Mouse (Mus musculus) activated CD4-positive, CD25-positive, alpha-beta regulatory T cell, adult 4 months (primary cell): ENCODE data around the gene Nr1h2. TPM values are rescaled to one million over a fixed set of nuclear protein-coding genes. Genes with fewer than 3 reads are reported as not detected.

ENCODE experiments used
- ATAC-seq: one replicate; pipeline ENCODE4 v1.8.0; 2017
- polyA plus RNA-seq, 2 experiments: library from polyadenylated mRNA; unstranded; fragments of 100-300 nt; shearing (Covaris generic); gene quantifications; one replicate each; pipeline ENCODE4 v1.2.1; 2017

Gene Nr1h2
- 10 to 100 TPM; 38.0 to 61.3 TPM for polyA plus RNA-seq

- peak; percentile 84 for ATAC-seq
These were observed at the start of gene Nr1h2 for GRCm38 (mm10) chr7:44553826-44554225. Nr1h2 (minus strand) TSS chr7:44553951.

GRCm38 (mm10) chr7:44603186-44603855, 49.6 kb upstream of the Nr1h2 start:
- ATAC-seq, result no peak

- no peak for ATAC-seq
These were observed 48.7 kb upstream of the Nr1h2 start for GRCm38 (mm10) chr7:44602443-44602842.

GRCm38 (mm10) chr7:44601646-44602045, 47.9 kb upstream of the Nr1h2 start:
- ATAC-seq, result no peak

- no peak for ATAC-seq
These were observed 47.0 kb upstream of the Nr1h2 start for GRCm38 (mm10) chr7:44600691-44601262.

- no peak for ATAC-seq
These were observed 44.6 kb upstream of the Nr1h2 start for GRCm38 (mm10) chr7:44598336-44598735.

GRCm38 (mm10) chr7:44597666-44598065, 43.9 kb upstream of the Nr1h2 start:
- no peak for ATAC-seq

GRCm38 (mm10) chr7:44596996-44597538, 43.3 kb upstream of the Nr1h2 start:
- ATAC-seq, result no peak

GRCm38 (mm10) chr7:44596051-44596450, 42.3 kb upstream of the Nr1h2 start:
- ATAC-seq, result no peak

GRCm38 (mm10) chr7:44595131-44595561, 41.4 kb upstream of the Nr1h2 start:
- no peak for ATAC-seq

- ATAC-seq, result no peak
These were observed 40.5 kb upstream of the Nr1h2 start for GRCm38 (mm10) chr7:44594291-44594690.

- no peak for ATAC-seq
These were observed 40.0 kb upstream of the Nr1h2 start for GRCm38 (mm10) chr7:44593775-44594174.

- no peak for ATAC-seq
These were observed 39.3 kb upstream of the Nr1h2 start for GRCm38 (mm10) chr7:44593051-44593450.

- ATAC-seq, result no peak
These were observed 37.8 kb upstream of the Nr1h2 start for GRCm38 (mm10) chr7:44591348-44592116.

GRCm38 (mm10) chr7:44590402-44591347, 36.9 kb upstream of the Nr1h2 start, which contains the start of gene Kcnc3:
Kcnc3 (plus strand) TSS chr7:44590664.
- no peak for ATAC-seq

GRCm38 (mm10) chr7:44589946-44590345, 36.2 kb upstream of the Nr1h2 start:
- ATAC-seq, result no peak

GRCm38 (mm10) chr7:44589149-44589548, 35.4 kb upstream of the Nr1h2 start:
- no peak for ATAC-seq

- ATAC-seq, result no peak
These were observed 34.6 kb upstream of the Nr1h2 start for GRCm38 (mm10) chr7:44588338-44588737.

- ATAC-seq, result no peak
These were observed 33.9 kb upstream of the Nr1h2 start for GRCm38 (mm10) chr7:44587676-44588075.

- no peak for ATAC-seq
These were observed 33.2 kb upstream of the Nr1h2 start for GRCm38 (mm10) chr7:44586930-44587329.

GRCm38 (mm10) chr7:44586518-44586917, 32.8 kb upstream of the Nr1h2 start:
- no peak for ATAC-seq

- ATAC-seq, result no peak
These were observed 31.9 kb upstream of the Nr1h2 start for GRCm38 (mm10) chr7:44585606-44586005.
